Mouse (Mus musculus) cerebellum, adult 2 months (tissue): ENCODE results near the gene 1810024B03Rik.

Experiments used
- CTCF ChIP-seq: fragments of 200-500 bp; IDR thresholded peaks from 2 replicates; pipeline ENCODE4 v1.5.1; 2011; ENCODE audit warnings: low read depth, mild to moderate bottlenecking, control low read depth, low read length, moderate library complexity, borderline replicate concordance; ENCODE audit not compliant: insufficient read depth
- POLR2A ChIP-seq: fragments of 200-500 bp; IDR thresholded peaks from 2 replicates; pipeline ENCODE4 v1.6.1; 2011; ENCODE audit warnings: low read length, control low read depth, borderline replicate concordance; ENCODE audit not compliant: insufficient read depth

DNA sequence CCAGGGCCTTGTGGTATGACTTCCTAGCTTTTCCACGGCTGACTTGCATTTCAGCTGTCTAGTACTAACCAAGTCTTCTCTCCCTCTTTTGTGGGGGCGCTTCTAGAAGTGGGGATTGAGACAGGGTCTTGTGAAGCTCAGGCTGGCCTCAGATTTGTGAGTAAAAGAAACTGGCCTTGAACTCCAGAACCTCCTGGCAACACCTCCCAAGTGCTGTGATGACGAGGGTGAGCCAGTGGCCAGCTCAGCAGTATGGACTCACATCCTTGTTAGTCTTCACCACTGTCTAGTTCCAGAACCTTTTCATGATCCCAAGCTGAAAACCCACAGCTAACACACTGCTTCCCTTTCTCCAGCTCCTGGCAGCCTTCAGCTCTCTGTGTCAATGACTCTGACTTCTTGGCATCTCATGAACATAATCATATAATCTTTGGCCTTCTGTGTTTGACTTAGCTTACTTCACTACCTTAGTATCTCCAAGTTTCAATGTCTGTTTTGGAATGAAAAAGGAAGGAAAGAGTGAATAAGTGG, 46.6 kb upstream of the 1810024B03Rik start:
- TF ChIP-seq POLR2A (no peak), CTCF (no peak)
